Mouse (Mus musculus) ES-Bruce4 (cell line): ENCODE data around the gene Sema4b. TPM values are rescaled to one million over a fixed set of nuclear protein-coding genes. Genes with fewer than 3 reads are reported as not detected.

Source experiments
- H3K27ac ChIP-seq: 2 replicates; pipeline ENCODE4 v1.5.1; 2012; ENCODE audit warnings: low read length, inconsistent platforms; ENCODE audit not compliant: insufficient read depth
- H3K27me3 ChIP-seq: 2 replicates; pipeline ENCODE4 v1.6.1; 2012; ENCODE audit warnings: mild to moderate bottlenecking, low read length, inconsistent platforms; ENCODE audit not compliant: control insufficient read depth, poor library complexity, insufficient read depth, severe bottlenecking
- H3K36me3 ChIP-seq: 2 replicates; pipeline ENCODE4 v1.6.1; 2012; ENCODE audit warnings: inconsistent platforms, mild to moderate bottlenecking, low read length, moderate library complexity; ENCODE audit not compliant: control insufficient read depth, poor library complexity, insufficient read depth, severe bottlenecking
- H3K4me1 ChIP-seq: one replicate; pipeline ENCODE4 v1.8.1; 2011; ENCODE audit warnings: low read length; ENCODE audit not compliant: control insufficient read depth, insufficient read depth
- H3K4me3 ChIP-seq: 2 replicates; pipeline ENCODE4 v1.5.1; 2011; ENCODE audit warnings: low read depth, mild to moderate bottlenecking, low read length
- H3K9ac ChIP-seq: 2 replicates; pipeline ENCODE4 v1.6.1; 2012; ENCODE audit warnings: low read depth, mild to moderate bottlenecking, inconsistent platforms; ENCODE audit not compliant: poor library complexity, severe bottlenecking
- H3K9me3 ChIP-seq: replicated peaks from 2 replicates; pipeline ENCODE4 v1.6.1; 2012; ENCODE audit warnings: mild to moderate bottlenecking, low read length, inconsistent platforms; ENCODE audit not compliant: control insufficient read depth, poor library complexity, insufficient read depth, severe bottlenecking
- CTCF ChIP-seq: IDR thresholded peaks from one replicate; pipeline ENCODE4 v1.8.1; 2011; ENCODE audit warnings: low read depth, low read length
- EP300 ChIP-seq: IDR thresholded peaks from 2 replicates; pipeline ENCODE4 v1.6.1; 2011; ENCODE audit warnings: low read depth, low read length; ENCODE audit not compliant: insufficient read depth
- POLR2A ChIP-seq: IDR thresholded peaks from one replicate; pipeline ENCODE4 v1.8.1; 2011; ENCODE audit warnings: low read length; ENCODE audit not compliant: insufficient read depth
- polyA plus RNA-seq: library from polyadenylated mRNA; stranded (reverse); fragments of >200 nt; gene quantifications from 2 replicates; pipeline ENCODE4 v1.2.4, GENCODE M21; 2011; ENCODE audit warnings: low read depth; ENCODE audit not compliant: missing spikeins, insufficient read depth, insufficient read length

The Sema4b gene
- polyA plus RNA-seq, 1 experiment, result 27.1 TPM

DNA sequence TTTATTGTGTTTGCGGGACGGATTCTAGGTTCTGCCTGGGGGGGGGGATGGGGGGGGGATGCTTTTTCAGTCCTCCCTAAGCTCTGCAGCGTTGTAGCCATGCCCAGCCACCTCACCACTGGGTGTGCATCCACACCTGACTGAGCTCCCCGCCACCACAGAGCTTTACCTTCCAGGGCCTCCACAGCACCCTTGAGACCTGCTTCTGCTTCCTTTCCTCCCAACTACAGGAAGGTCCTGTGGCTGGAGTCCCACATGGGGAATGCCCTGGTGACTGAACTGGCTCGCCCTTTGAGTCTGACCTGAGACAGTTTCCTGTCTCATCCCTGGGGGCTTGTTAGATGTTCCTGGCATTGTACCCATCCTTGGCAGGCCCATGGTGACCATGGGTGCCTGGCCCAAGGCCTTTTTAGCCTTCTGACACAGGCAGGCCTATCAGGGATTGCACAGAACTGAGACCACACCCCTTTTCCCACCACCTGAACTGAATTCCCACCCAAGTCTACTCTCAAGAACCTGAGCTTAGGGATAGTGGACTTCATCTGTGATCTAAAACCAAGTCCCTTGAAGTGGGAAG is 14.4 kb downstream of the Sema4b start:
- TF ChIP-seq CTCF, result no peak
- TF ChIP-seq EP300, result no peak
- TF ChIP-seq POLR2A, result no peak
- Histone ChIP-seq H3K9me3 (no peaks in the 10 kb centered on the region), H3K9ac (no peak overlapping the region), H3K27me3 (no peaks in the 10 kb centered on the region), H3K27ac (no peak overlapping the region), H3K4me3 (no peak overlapping the region), H3K36me3 (peaks cover 13% of the 10 kb centered on the region; the same call in 1 of the 2 replicates), H3K4me1 (peaks cover 10% of the 10 kb centered on the region)

- no peaks in the 10 kb centered on the region for H3K9me3 ChIP-seq
- H3K27me3 ChIP-seq, result no peaks in the 10 kb centered on the region
- peaks cover 12% of the 10 kb centered on the region for H3K4me1 ChIP-seq
- no peak overlapping the region for H3K9ac ChIP-seq
- H3K27ac ChIP-seq, result no peak overlapping the region
- H3K36me3 ChIP-seq, result peaks cover 13% of the 10 kb centered on the region; the same call in 1 of the 2 replicates
- TF ChIP-seq POLR2A, result no peak
- TF ChIP-seq EP300, result no peak
- no peak for TF ChIP-seq CTCF
- no peak overlapping the region for H3K4me3 ChIP-seq
Observed at GRCm38 (mm10) chr7:80201888-80202540, 15.4 kb downstream of the Sema4b start.

DNA sequence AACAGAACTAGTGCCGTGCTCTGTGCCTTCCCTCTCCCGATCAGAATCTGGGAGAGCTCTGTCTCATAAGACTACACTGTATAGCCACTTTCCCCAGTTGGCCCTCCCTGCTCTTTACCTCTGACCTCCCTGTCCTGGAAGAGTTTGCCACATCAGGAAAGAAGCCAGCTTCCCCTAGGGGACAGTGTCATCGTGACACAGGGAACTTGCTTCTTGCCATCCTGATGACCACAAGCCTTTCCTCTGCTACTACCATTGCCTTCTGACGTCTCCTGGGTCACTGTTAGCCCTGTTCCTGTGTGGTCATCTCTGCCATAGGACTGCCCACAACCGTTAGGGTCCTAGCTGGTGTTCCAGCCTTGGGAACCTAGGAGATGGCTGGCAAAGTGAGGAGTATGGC is 16.3 kb downstream of the Sema4b start:
- Histone ChIP-seq H3K4me3 (no peak overlapping the region), H3K4me1 (peaks cover 14% of the 10 kb centered on the region), H3K27ac (no peak overlapping the region)

DNA sequence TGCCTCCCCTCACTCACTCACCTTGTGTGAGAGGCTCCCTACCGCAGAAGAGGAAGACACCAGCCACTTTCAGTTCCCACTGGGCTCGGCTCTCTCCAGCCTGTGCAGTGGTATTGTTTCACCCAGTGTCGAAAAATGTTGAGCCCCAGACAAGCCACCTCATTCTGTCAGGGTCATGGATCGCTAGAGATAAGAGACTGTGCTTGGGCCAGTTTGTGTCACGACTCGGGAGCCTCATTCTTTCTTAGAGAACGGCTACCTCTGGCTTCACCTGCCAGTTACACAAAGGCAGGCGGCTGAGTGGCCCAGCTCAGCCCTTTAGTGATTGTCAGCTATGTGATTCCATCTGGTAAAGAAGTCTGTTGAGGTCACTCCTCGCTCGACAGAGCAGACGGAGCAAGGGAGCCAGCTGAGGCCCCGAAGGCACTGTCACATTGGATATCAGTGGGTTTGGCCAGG is 17.0 kb downstream of the Sema4b start:
- TF ChIP-seq CTCF (no peak), EP300 (no peak), POLR2A (no peak)
- H3K9ac ChIP-seq, result no peak overlapping the region
- no peak overlapping the region for H3K4me3 ChIP-seq
- H3K4me1 ChIP-seq, result peaks cover 14% of the 10 kb centered on the region
- H3K27ac ChIP-seq, result no peak overlapping the region
- H3K9me3 ChIP-seq, result no peaks in the 10 kb centered on the region
- H3K27me3 ChIP-seq, result no peaks in the 10 kb centered on the region
- peaks cover 13% of the 10 kb centered on the region; the same call in 1 of the 2 replicates for H3K36me3 ChIP-seq

More for the DNA sequence above, 16.3 kb downstream of the Sema4b start:
- Histone ChIP-seq H3K9me3 (no peaks in the 10 kb centered on the region), H3K36me3 (peaks cover 13% of the 10 kb centered on the region; the same call in 1 of the 2 replicates), H3K9ac (no peak overlapping the region), H3K27me3 (no peaks in the 10 kb centered on the region)
- TF ChIP-seq CTCF (no peak), POLR2A (no peak), EP300 (no peak)

GRCm38 (mm10) chr7:80204362-80204761 is 17.7 kb downstream of the Sema4b start:
- H3K27me3 ChIP-seq, result no peaks in the 10 kb centered on the region
- H3K4me3 ChIP-seq, result no peak overlapping the region
- TF ChIP-seq CTCF, result no peak
- TF ChIP-seq POLR2A, result no peak
- TF ChIP-seq EP300, result no peak
- H3K4me1 ChIP-seq, result peaks cover 14% of the 10 kb centered on the region
- no peak overlapping the region for H3K9ac ChIP-seq
- no peak overlapping the region for H3K27ac ChIP-seq
- H3K9me3 ChIP-seq, result no peaks in the 10 kb centered on the region
- peaks cover 13% of the 10 kb centered on the region; the same call in 1 of the 2 replicates for H3K36me3 ChIP-seq

GRCm38 (mm10) chr7:80204961-80205360 is 18.3 kb downstream of the Sema4b start:
- Histone ChIP-seq H3K4me3 (no peak overlapping the region), H3K9ac (no peak overlapping the region), H3K36me3 (peaks cover 13% of the 10 kb centered on the region; the same call in 1 of the 2 replicates), H3K27me3 (no peaks in the 10 kb centered on the region), H3K27ac (no peak overlapping the region), H3K9me3 (no peaks in the 10 kb centered on the region), H3K4me1 (peaks cover 14% of the 10 kb centered on the region)
- no peak for TF ChIP-seq CTCF
- no peak for TF ChIP-seq EP300
- no peak for TF ChIP-seq POLR2A
